Mouse (Mus musculus) adrenal gland, adult 18-20 months (tissue): ENCODE results near the gene 1700018B08Rik. TPM values are rescaled to one million over a fixed set of nuclear protein-coding genes. Genes with fewer than 3 reads are reported as not detected.

Experiments used
- DNase-seq, 2 experiments: peaks; one replicate each; pipeline ENCODE4 v3.0.0; 2021 to 2022; ENCODE audit warnings: low spot score in 2 of 2
- total RNA-seq, 2 experiments: library from RNA; stranded (reverse); gene quantifications; 1 replicate in 1 of 2; 2 replicates in 1 of 2; pipeline ENCODE4 v1.2.3; 2021

The 1700018B08Rik gene
- total RNA-seq, 2 experiments from 2014 or later: not detected

- no peak for DNase-seq
These were observed 19.6 kb upstream of the 1700018B08Rik start for GRCm38 (mm10) chr8:121563701-121564100.

GRCm38 (mm10) chr8:121562941-121563351, 18.8 kb upstream of the 1700018B08Rik start:
- no peak for DNase-seq

GRCm38 (mm10) chr8:121561636-121562345, 17.7 kb upstream of the 1700018B08Rik start:
- DNase-seq: no peak

GRCm38 (mm10) chr8:121560432-121561100, 16.4 kb upstream of the 1700018B08Rik start:
- DNase-seq: no peak

- DNase-seq: no peak
These were observed 15.7 kb upstream of the 1700018B08Rik start for GRCm38 (mm10) chr8:121559801-121560200.

- DNase-seq: no peak
These were observed 14.4 kb upstream of the 1700018B08Rik start for GRCm38 (mm10) chr8:121558538-121558937.

GRCm38 (mm10) chr8:121557746-121558145, 13.6 kb upstream of the 1700018B08Rik start:
- DNase-seq: no peak

- DNase-seq: no peak
These were observed 9.8 kb upstream of the 1700018B08Rik start for GRCm38 (mm10) chr8:121553831-121554475.

GRCm38 (mm10) chr8:121552506-121552905, 8.4 kb upstream of the 1700018B08Rik start:
- no peak for DNase-seq

GRCm38 (mm10) chr8:121551065-121551985, 7.2 kb upstream of the 1700018B08Rik start:
- DNase-seq: no peak

GRCm38 (mm10) chr8:121550056-121550455, 5.9 kb upstream of the 1700018B08Rik start:
- no peak for DNase-seq

- peak; percentile 69 to 71 for DNase-seq
These were observed 3.0 kb upstream of the 1700018B08Rik start for GRCm38 (mm10) chr8:121547132-121547531.

GRCm38 (mm10) chr8:121544936-121545335, 816 bp upstream of the 1700018B08Rik start:
- no peak for DNase-seq

- no peak for DNase-seq
These were observed 1.2 kb downstream of the 1700018B08Rik start for GRCm38 (mm10) chr8:121542901-121543300.

GRCm38 (mm10) chr8:121541862-121542261, 2.3 kb downstream of the 1700018B08Rik start:
- no peak for DNase-seq

GRCm38 (mm10) chr8:121532381-121532780, 11.7 kb downstream of the 1700018B08Rik start:
- peak in 1 of 2 experiments; percentile 30 for DNase-seq

- no peak for DNase-seq
These were observed 13.5 kb downstream of the 1700018B08Rik start for GRCm38 (mm10) chr8:121530639-121531038.

GRCm38 (mm10) chr8:121528790-121529189, 15.3 kb downstream of the 1700018B08Rik start:
- no peak for DNase-seq

GRCm38 (mm10) chr8:121527751-121528150, 16.4 kb downstream of the 1700018B08Rik start:
- no peak for DNase-seq

GRCm38 (mm10) chr8:121526811-121527550, 17.1 kb downstream of the 1700018B08Rik start:
- DNase-seq: no peak
